Mouse (Mus musculus): ENCODE data around the gene Actl6a.
"Not testable (repeated sequence)": the region's sequence is repeated elsewhere in the genome, so short reads cannot be mapped to it uniquely, and the experiment has no call there.

Actl6a gene

DNA sequence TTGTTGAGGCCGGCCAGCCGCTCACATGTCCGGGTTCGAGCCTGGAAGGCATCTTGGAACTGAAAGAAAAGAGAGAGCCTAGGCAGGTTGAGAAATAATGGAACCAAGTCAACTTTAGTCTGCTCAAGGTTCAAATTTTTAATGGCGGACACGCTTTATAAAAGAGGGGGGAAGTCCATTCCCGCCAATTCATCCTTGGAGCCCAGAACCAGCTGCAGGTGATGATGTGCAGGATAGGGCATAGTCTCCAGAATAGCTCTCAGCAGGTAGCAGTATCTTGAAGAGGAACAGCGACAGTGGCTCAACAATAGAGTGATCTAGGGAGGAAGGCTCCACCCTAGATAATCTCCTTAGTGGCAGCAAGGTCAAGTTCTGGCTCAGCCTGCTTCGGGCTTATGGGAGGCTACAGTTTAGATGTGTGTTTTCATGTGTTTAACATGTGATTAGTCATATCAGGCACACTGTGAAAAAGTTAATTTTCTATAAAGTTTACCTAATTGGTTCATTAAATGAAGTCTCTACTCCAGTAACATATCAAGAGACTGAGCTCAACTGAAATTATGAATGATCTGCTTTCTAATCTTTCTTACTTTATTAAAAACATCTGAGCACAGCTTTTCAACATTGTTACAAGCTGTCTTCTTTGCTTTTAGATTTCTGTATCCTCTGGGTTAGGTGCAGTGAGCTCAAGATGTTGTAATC, at the start of gene Actl6a:
Gene Actl6a, plus strand, starts transcription at position 652 of the 702 bp plus-strand sequence.
- not testable (repeated sequence) for DNase-seq (ENCODE audit: extremely low spot score)

DNA sequence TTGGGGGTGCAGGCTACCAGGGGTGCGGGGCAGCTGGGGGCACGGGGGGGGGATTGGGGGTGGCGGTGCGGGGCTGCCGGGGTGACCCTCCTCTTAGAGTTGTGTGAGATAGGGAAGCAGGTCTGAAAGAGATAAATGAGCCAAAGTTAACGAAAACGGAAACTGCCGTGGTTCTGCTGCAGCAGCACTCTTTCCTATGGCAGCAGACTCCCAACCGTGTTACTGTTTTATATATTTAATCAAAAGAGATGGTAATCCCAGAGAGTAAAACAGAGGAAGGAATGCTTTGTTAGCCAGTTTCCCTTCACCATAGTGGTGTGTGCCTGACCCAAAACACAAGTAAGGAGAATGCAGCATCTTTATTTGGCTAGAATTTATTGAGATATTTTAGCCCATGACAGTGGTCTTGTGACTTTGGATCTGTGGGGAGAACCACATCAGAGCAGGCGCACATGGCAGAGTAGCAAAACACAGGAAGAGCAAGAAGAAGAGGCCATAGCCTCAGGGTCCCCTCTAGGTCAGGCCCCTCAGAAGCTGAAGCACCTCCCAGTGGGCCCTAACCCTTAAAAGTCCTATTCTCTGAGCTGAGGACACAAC, 49.6 kb upstream of the Actl6a start:
- no peak for DNase-seq (ENCODE audit: extremely low spot score)

DNA sequence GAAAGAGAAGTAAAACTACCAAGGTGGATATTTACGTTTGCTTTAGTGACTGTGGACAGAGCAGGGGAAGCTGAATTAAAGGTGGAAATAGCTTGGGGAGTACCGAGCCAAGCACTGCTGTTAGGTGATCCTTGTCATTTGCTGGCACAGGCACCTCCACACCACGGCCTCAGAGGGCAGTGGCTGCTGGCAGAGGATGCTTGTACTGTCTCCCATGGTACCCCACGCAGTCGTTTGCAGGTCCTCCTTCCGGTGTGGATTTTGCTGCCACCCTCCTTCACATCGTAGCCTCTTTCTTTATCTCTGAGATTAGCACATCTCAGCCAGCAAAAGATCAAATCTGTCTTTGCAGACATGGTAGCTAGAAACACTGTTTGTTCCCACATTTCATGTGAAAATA, 47.7 kb upstream of the Actl6a start:
- DNase-seq (ENCODE audit: extremely low spot score): no peak

GRCm38 (mm10) chr3:32658821-32659220, 47.3 kb upstream of the Actl6a start:
- no peak for DNase-seq (ENCODE audit: extremely low spot score)

DNA sequence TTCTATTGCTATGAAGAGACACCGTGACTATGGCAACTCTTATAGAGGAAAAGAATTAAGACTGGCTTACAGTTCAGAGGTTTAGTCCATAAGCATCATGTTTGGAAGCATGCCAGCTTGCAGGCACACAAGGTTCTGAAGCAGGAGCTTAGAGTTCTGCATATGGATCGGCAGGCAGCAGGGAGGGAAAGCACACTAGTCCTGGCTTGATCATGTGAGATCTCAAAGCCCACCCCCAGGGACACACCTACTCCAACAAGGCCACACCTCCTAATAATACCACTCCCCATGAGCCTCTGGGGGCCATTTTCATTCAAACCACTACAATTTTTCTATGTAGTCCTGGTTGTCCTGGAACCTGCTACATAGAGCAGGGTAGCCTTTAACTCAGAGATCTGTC, 46.6 kb upstream of the Actl6a start:
- no peak for DNase-seq (ENCODE audit: extremely low spot score)

GRCm38 (mm10) chr3:32660276-32660675, 45.8 kb upstream of the Actl6a start:
- no peak for DNase-seq (ENCODE audit: extremely low spot score)

DNA sequence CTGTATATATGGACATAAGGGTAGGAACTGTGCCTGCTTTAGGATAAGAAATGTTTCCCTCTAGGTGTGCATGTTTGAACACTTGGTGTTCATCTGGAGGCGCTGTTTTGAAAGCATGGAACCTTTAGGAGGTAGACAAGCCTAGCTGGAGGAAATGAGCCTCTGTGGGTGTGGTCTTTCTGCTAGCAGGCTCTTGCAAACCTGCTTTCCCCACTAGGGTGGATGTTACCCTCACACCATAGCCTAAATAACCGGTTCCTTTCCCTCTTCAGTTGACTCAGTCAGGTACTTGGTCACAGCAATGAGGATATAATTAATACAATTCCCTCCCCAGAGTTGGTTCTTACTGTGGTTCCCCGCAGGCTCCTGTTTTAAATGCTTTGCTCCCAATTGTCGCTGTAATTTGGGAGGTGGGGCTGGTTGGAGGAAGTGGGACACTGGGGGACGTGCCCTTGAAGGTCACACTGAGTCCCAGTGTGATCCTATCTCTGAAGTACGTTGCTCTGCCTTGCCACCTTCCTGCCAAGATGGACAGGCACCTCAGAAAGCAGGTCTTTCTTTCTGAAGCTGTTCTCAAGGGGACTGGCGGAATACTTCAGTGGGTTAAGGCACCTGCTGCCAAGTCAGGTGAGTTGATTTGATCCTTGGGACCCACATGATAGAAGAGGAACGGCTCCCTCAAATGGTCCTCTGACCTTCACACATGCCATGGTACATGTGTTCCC, 45.1 kb upstream of the Actl6a start:
- no peak for DNase-seq (ENCODE audit: extremely low spot score)

- DNase-seq (ENCODE audit: extremely low spot score): no peak
These were observed 44.6 kb upstream of the Actl6a start for GRCm38 (mm10) chr3:32661556-32661930.

DNA sequence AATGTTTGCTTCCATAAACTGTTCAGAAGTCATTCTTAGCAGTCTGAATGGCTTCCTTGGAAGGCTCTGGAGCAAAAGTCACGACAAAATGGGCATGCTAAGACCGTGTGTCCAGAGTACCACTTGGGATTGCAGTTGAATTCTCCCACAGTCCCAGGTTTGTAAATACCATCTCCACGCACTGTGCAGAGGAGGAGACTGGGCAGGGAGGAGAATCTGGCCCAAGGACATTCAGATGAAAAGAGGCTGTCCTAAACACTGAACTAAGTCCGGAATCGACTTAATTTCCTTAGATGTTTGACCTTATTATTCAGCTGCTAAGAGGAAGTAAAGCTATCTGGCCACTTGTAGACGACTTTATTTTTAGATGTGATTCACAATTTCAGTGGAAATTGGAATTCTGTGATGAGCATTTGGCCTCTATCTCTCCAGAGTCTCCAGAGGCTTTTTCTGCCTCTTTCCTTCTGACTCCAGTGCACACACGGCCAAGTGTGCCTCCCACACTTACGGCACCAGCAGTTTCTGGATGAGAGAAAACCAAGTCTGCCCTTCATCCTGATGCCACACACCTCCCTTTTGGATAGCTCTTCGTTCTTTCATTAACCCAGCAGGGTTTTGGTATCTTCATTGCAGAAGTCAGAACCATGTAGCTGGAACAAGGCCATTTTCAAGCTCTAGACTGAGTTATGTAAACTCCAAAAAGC, 37.7 kb upstream of the Actl6a start:
- DNase-seq (ENCODE audit: extremely low spot score): no peak

DNA sequence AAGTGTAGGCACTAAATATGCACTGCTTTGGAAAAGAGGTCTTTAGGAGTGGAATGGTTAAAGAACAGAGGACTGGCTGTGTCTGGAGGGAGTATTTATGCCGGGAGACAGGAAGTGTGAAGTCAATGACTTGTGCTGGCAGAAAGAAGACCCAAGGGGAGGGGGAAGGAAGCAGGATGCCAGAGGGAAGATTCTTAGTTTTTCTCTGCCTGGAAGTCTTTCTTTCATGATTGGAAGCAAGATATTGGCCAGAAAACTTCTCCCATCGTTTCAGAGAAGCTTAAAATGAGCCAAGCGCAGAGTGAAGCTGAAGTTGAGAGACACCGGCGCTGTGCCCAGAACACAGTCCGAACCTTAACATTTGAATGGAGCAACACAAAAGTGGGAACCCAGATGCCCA, 36.9 kb upstream of the Actl6a start:
- DNase-seq (ENCODE audit: extremely low spot score): no peak

DNA sequence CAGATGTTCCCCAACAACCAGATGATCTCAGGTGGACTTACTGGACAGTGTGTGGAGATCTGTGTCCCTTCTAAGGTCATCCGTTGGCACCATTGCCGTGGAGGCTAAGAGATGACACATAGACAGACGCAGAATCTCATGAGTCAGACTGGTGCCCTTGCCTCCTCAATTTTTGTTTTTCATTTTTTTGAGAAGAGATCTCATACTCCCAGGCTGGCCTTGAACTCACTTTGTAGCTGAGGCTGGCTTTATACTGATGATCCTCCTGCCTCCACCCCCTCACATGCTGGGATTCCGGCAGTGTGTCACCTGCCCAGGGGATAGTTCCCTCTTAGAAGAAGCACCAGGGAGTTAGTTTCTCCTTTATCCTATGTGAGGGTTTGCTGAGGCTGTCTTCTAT, 35.9 kb upstream of the Actl6a start:
- DNase-seq (ENCODE audit: extremely low spot score): no peak

DNA sequence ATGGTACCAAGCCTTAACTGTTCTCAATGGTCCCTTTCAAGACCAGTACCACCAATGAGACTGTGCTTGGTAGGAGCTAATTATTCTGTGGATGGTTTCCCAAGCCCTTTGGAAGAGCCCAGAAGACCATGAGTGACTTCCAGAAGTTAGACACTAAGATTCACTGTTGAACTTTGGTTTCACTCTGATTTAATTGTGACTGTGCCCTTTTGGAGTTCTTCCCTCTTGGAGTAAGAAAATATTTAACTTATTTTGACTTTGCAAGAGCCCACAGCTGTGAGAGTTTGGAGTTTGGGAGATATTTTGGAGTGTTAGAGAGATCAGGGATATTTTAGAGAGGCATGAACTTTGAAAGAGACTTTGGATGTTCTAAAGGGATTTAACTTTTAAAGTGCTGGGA, 32.9 kb upstream of the Actl6a start:
- DNase-seq (ENCODE audit: extremely low spot score): no peak

DNA sequence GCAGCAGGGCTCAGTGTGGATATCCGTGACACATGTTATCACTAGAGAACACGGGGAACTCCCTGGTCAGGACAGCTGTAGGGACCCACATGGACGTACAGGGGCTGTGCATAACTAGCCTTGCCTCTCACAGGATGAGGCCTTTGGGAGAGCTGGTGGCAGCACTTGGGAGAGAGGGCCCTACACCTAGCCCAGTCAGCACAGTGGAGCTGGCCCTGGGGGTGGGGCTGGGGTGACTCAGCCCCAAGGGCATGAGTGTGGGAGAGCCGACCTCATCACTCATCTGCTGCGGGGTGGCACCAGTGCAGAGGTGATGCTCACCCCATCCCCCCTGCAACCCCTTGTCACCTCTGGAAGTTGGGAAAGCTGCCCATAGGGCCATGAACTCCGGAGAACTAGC, 29.7 kb upstream of the Actl6a start:
- no peak for DNase-seq (ENCODE audit: extremely low spot score)

- DNase-seq (ENCODE audit: extremely low spot score): no peak
These were observed 23.1 kb upstream of the Actl6a start for GRCm38 (mm10) chr3:32682910-32683531.

- DNase-seq (ENCODE audit: extremely low spot score): no peak
These were observed 21.5 kb upstream of the Actl6a start for GRCm38 (mm10) chr3:32684631-32685030.

GRCm38 (mm10) chr3:32686537-32686936, 19.6 kb upstream of the Actl6a start:
- no peak for DNase-seq (ENCODE audit: extremely low spot score)

- DNase-seq (ENCODE audit: extremely low spot score): no peak
These were observed 18.9 kb upstream of the Actl6a start for GRCm38 (mm10) chr3:32687156-32687555.

DNA sequence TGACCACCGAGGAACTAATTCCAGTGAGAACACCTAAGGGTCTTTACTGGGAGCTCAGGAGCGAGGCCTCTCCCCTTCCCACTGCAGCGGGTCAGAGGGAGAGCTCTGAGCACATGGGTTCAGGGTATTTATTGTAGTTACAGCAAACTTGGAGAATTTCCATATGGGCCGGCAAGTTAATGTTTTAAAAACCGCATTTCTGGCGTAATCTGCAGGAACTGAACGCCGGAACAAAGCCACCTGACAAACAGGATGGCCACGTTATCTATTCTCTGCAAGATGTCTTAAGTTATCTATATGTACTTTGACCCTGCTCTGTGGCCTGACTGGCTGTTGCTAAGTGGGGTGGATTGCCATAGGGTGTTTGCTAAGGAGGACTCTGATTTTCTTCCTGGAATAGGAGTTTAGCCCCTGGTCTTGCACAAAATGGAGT, 16.5 kb upstream of the Actl6a start:
- DNase-seq (ENCODE audit: extremely low spot score): no peak

DNA sequence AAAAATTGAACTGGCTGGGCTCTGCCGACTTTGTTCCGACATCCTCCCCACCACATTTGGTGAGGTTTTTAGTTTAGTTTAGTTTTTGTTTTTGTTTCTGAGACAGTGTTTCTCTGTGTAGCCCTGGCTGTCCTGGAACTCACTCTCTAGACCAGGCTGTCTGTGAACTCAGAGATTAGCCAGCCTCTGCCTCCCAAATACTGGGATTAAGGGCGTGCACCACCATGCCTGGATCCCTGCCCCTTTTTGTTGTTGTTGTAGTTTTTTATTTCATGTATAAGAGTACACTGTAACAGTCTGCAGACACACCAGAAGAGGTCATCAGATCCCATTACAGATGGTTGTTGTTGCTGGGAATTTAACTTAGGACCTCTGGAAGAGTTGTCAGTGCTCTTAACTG, 16.1 kb upstream of the Actl6a start:
- no peak for DNase-seq (ENCODE audit: extremely low spot score)

- no peak for DNase-seq (ENCODE audit: extremely low spot score)
These were observed 15.2 kb upstream of the Actl6a start for GRCm38 (mm10) chr3:32690901-32691300.

DNA sequence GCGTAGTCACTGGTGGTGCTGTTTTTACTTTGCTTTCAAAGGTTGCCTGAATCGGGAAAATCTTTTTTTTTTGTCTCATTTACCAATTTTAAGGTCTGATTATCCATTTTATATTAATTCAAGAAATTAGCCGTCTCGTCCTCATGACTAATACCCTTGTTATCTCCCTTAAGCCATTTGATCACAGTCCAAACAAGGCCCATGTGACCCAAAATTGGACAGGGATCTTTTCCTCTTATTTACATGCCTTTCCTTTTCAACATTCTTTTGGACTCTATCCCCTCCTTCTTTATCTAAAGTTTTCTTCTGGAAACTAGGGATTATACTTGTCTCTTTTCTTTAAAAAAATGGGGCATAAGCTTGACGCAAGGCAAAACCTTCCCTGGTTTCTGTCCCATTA, 14.3 kb upstream of the Actl6a start:
- no peak for DNase-seq (ENCODE audit: extremely low spot score)

- no peak for DNase-seq (ENCODE audit: extremely low spot score)
These were observed 11.9 kb upstream of the Actl6a start for GRCm38 (mm10) chr3:32694211-32694610.

Data from embryo, embryonic 9.5 days (tissue).